Mouse (Mus musculus) G1E (cell line): ENCODE results near the gene Pax1. TPM values are rescaled to one million over a fixed set of nuclear protein-coding genes. Genes with fewer than 3 reads are reported as not detected.

Experiments used
- ATAC-seq: 2 replicates; pipeline ENCODE4 v1.8.0; 2016; ENCODE audit warnings: mild to moderate bottlenecking; ENCODE audit not compliant: insufficient number of reproducible peaks, poor library complexity, low FRiP score, severe bottlenecking; ENCODE audit errors: extremely low read depth
- DNase-seq: peaks from one replicate; pipeline ENCODE4 v3.0.0; 2012; ENCODE audit warnings: low spot score
- H3K27me3 ChIP-seq: 2 replicates; pipeline ENCODE4 v1.6.1; 2012; ENCODE audit warnings: mild to moderate bottlenecking, low read length, inconsistent platforms; ENCODE audit not compliant: insufficient read depth
- H3K36me3 ChIP-seq: replicated peaks from 2 replicates; pipeline ENCODE3; 2012; ENCODE audit warnings: mild to moderate bottlenecking, inconsistent platforms
- H3K4me1 ChIP-seq: 2 replicates; pipeline ENCODE4 v1.6.1; 2012; ENCODE audit warnings: low read depth, low read length, inconsistent platforms, mixed read lengths; ENCODE audit not compliant: insufficient read depth
- H3K4me3 ChIP-seq: 2 replicates; pipeline ENCODE4 v1.5.1; 2012; ENCODE audit warnings: low read depth, mild to moderate bottlenecking, inconsistent platforms, low read length, moderate library complexity, mixed read lengths
- H3K9me3 ChIP-seq: replicated peaks from 2 replicates; pipeline ENCODE4 v1.6.1; 2012; ENCODE audit warnings: inconsistent platforms
- CTCF ChIP-seq: IDR thresholded peaks from 2 replicates; pipeline ENCODE4 v1.5.1; 2012; ENCODE audit warnings: low read depth, low read length, inconsistent platforms, mixed read lengths
- GATA1 ChIP-seq: IDR thresholded peaks from 2 replicates; pipeline ENCODE4 v1.6.1; 2012; ENCODE audit warnings: borderline replicate concordance, low read length, inconsistent platforms, mixed read lengths
- GATA2 ChIP-seq: IDR thresholded peaks from 2 replicates; pipeline ENCODE4 v1.6.1; 2012; ENCODE audit warnings: low read depth, low read length, inconsistent platforms, borderline replicate concordance
- POLR2AphosphoS5 ChIP-seq: IDR thresholded peaks from 2 replicates; pipeline ENCODE4 v1.6.1; 2012; ENCODE audit warnings: low read depth, low read length, inconsistent platforms; ENCODE audit not compliant: insufficient replicate concordance
- TAL1 ChIP-seq: conservative IDR thresholded peaks from 2 replicates; pipeline ENCODE4 v1.6.1; 2012; ENCODE audit warnings: low read depth, low read length, inconsistent platforms, mixed read lengths
- polyA plus RNA-seq: library from polyadenylated mRNA; stranded (reverse); fragments of >175 nt; gene quantifications from 2 replicates; pipeline ENCODE4 v1.2.3, GENCODE M21; 2012
- total RNA-seq, 2 experiments: library from RNA; stranded (forward) in 1 of 2; stranded (reverse) in 1 of 2; fragments of 200-1000 nt in 1 of 2; fragments of >200 nt in 1 of 2; fragmentation: Nextera tagmentation in 1 of 2; gene quantifications; 2 replicates each; pipeline ENCODE4 v1.2.3; 2014 to 2017

Gene Pax1
- total and polyA plus RNA-seq, 3 experiments = 0.27 TPM; not detected in 2

DNA sequence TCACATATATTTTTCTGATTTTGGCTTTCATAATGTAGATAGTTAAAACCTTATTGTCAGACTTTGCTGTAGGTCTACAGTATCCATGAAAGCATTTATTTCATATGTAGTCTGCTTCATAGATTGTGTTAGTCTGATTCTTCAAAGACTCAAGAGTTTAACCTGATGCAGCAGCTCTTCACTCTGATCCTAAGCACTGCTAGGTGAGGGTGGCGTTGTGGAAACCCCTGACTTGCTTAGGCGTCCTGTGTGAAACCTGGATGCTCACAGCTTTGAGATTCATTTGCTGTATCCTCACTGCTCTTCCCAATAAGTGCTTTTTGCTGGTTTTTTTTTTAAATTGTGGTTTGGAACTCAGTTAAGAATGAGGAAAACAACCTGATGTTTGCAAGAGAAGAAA lies 21.6 kb downstream of the Pax1 start:
- ATAC-seq (no peak), DNase-seq (no peak)
- Histone ChIP-seq H3K4me3 (no peak overlapping the region), H3K4me1 (no peaks in the 10 kb centered on the region), H3K36me3 (no peaks in the 10 kb centered on the region), H3K27me3 (no peaks in the 10 kb centered on the region), H3K9me3 (peaks cover 40% of the 10 kb centered on the region)
- no peak for TF ChIP-seq GATA1
- TF ChIP-seq CTCF = no peak
- no peak for TF ChIP-seq GATA2
- TF ChIP-seq TAL1 = no peak
- no peak for TF ChIP-seq POLR2AphosphoS5

GRCm38 (mm10) chr2:147386949-147387348 lies 25.2 kb downstream of the Pax1 start:
- no peak for TF ChIP-seq POLR2AphosphoS5
- TF ChIP-seq GATA1 = no peak
- DNase-seq (no peak), ATAC-seq (no peak)
- no peaks in the 10 kb centered on the region for H3K4me1 ChIP-seq
- H3K9me3 ChIP-seq = peaks cover 24% of the 10 kb centered on the region
- no peak overlapping the region for H3K4me3 ChIP-seq
- H3K36me3 ChIP-seq = no peaks in the 10 kb centered on the region
- no peaks in the 10 kb centered on the region for H3K27me3 ChIP-seq

DNA sequence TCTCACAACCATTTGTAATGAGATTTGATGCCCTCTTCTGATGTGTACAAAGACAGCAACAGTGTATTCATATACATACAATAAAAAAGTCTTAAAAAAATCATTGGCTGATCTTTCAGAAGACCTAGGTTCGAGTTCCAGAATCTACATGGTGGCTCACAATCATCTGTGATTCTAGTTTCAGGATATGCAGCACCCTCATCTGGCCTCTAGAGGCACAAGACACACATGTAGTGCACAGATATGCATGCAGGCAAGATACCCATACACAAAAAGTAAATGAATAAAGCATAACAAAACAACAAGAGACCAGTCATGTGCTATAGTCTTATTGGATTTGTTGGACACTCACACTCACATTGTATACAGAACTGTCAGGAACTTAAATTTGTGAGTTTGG lies 47.6 kb downstream of the Pax1 start:
- DNase-seq (no peak), ATAC-seq (no peak)
- Histone ChIP-seq H3K36me3 (no peaks in the 10 kb centered on the region), H3K9me3 (peaks cover 12% of the 10 kb centered on the region), H3K4me3 (no peak overlapping the region), H3K27me3 (no peaks in the 10 kb centered on the region), H3K4me1 (no peaks in the 10 kb centered on the region)
- TF ChIP-seq GATA1 (no peak), TAL1 (no peak), GATA2 (no peak), CTCF (no peak), POLR2AphosphoS5 (no peak)

GRCm38 (mm10) chr2:147415037-147415436 lies 53.3 kb downstream of the Pax1 start:
- Histone ChIP-seq H3K4me1 (no peaks in the 10 kb centered on the region), H3K9me3 (peaks cover 31% of the 10 kb centered on the region), H3K27me3 (no peaks in the 10 kb centered on the region), H3K36me3 (no peaks in the 10 kb centered on the region), H3K4me3 (no peak overlapping the region)
- DNase-seq (no peak), ATAC-seq (no peak)
- TF ChIP-seq GATA1 = no peak
- TF ChIP-seq TAL1 = no peak
- TF ChIP-seq POLR2AphosphoS5 = no peak
- no peak for TF ChIP-seq GATA2
- no peak for TF ChIP-seq CTCF

DNA sequence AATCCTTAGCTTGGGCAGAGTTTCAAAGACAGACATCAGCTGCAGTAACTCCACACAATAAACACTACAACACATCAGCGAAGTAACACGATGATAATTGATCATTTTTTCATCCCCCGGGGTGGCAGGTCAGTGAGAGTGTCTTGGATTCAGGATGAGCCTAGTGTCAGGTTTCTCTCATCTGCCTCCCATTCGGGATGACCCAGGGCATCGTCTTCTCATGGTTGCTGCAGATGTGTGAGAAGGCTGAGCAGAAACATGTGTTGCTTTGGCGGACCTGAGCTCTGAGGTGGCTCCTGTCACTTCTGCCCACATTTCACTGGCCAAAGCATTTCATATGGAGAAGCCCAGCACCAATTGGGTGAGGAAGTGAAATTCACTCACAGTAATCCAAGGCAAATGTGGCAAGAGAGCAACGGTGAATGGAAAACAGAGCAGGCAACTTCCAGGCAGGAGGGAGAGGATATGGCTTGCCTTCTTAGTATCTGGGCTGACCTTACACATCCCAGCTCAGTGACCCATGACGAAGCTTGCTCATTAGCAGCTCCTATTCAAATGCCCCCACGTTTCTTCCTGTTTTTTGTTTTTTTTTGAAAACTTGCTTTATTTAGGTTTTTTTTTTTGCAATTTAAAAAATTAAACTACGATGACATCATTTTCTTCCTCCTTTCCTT lies 63.0 kb downstream of the Pax1 start:
- no peaks in the 10 kb centered on the region for H3K27me3 ChIP-seq
- H3K4me1 ChIP-seq = no peaks in the 10 kb centered on the region
- H3K9me3 ChIP-seq = peaks cover 21% of the 10 kb centered on the region
- no peaks in the 10 kb centered on the region for H3K36me3 ChIP-seq
- no peak for TF ChIP-seq CTCF
- no peak for TF ChIP-seq GATA1
- TF ChIP-seq TAL1 = no peak
- TF ChIP-seq GATA2 = no peak
- no peak for TF ChIP-seq POLR2AphosphoS5
- ATAC-seq (no peak), DNase-seq (no peak)
- no peak overlapping the region for H3K4me3 ChIP-seq

DNA sequence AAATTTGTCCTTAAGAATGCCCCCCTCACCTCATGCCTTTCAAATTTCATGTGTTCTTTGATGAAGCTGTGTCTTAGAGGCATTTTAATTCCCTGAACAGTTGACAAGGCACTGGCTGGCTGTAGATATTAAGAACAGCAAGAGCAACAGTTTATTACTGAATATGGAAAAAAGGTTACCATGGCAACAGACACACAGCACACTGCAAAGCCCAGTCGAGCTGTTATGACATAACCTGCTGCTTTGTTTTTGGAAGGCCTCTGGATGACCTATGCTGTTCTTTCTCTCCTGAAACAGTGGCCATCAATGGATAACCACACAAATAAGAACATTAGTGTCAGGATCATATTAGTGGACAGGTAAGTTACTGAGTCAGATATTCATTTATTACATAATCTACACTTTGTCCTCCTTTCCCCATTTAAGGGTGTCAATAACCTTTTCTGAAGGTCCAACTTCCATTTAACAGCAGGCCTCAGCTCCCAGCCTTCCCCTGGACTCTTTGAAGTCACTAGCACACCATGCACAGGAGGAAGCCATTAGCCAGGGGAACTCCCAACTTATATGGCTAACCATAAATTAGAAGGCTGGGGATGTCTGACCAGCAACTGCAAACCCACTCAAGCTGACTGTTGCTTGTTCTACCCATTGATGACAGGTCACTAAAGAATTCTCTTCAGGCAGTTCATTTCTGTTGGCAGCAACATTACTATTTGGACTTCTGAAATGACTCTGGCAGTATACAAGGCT lies 68.1 kb downstream of the Pax1 start:
- H3K9me3 ChIP-seq = peaks cover 35% of the 10 kb centered on the region
- ATAC-seq (no peak), DNase-seq (no peak)
- H3K27me3 ChIP-seq = no peaks in the 10 kb centered on the region
- no peak overlapping the region for H3K4me3 ChIP-seq
- no peaks in the 10 kb centered on the region for H3K36me3 ChIP-seq
- no peak for TF ChIP-seq CTCF
- no peak for TF ChIP-seq GATA1
- no peak for TF ChIP-seq POLR2AphosphoS5
- TF ChIP-seq TAL1 = no peak
- TF ChIP-seq GATA2 = no peak
- H3K4me1 ChIP-seq = no peaks in the 10 kb centered on the region

DNA sequence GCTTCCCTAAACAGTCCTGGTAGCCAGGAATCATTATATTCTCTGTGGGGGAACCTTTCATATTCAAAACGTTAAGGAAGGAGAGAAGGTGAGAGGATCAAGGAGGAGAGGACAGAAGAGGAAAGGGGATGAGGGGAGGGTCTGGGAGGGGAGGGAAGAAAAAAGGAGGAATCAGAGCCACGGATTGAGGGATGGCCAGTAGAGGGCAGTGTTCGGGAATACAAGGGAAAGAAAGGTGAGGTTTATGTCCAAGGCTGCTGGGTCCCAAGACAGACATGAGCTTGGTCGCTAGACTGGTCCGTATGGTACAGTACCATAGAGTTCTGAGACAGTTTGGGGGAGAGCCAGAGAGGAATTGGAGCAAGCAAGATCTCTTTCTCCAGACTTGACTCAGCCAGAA lies 71.4 kb downstream of the Pax1 start:
- no peaks in the 10 kb centered on the region for H3K27me3 ChIP-seq
- TF ChIP-seq TAL1 (no peak), GATA2 (no peak), GATA1 (no peak)
- no peak overlapping the region for H3K4me3 ChIP-seq
- no peak for ATAC-seq
- no peak for DNase-seq
- H3K9me3 ChIP-seq = peaks cover 42% of the 10 kb centered on the region
- H3K36me3 ChIP-seq = no peaks in the 10 kb centered on the region
- no peaks in the 10 kb centered on the region for H3K4me1 ChIP-seq

Other genes starting within 250 kb of the Pax1 start
- gene Nkx2-2, start 167.7 kb upstream of the Pax1 start, total RNA-seq (2014; fragmentation: Nextera tagmentation) = not detected in 2 replicates
- 0.41 TPM in 1 of 2 replicates, not detected in the other for gene Nkx2-2, start 167.7 kb upstream of the Pax1 start, total RNA-seq (2017)
- gene Nkx2-2, start 167.7 kb upstream of the Pax1 start, polyA plus RNA-seq = not detected in 2 replicates